Mouse (Mus musculus) lung, postnatal 14 days (tissue): ENCODE results near the gene Ralgapa2.

Experiments
- DNase-seq: peaks from one replicate; pipeline ENCODE4 v3.0.0; 2021

Gene Ralgapa2

DNA sequence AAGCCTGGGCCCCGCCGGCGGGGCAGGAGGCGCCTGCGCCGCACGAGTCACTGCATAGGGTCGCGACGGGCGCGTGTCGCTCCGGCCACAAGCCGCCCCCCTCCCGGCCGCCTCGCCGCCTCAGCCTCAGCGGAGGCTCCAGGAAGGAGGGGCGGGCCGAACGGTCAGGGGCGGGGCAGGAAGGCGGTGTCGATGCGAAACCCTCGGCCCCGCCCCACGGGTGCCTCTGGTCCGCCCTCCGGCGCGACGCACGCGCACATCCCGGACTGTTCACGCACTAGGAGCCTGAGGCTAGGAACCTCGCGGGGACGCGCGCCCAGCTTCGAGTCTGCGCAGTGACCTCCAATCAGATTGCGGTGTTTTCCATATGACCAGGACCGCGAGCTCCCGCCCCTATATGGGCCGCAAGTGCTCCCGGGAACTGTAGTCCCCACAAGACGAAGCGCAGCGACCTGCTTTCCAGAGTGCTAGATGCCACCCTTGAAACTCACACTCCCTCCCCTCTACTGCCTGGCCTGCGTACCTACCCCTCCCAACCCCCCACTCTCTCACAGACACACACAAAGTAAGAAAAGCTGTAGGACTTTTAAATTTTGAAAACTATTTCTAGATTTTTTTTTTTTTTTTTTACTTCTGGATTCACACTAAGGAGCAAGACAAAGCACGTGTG, at the start of gene Ralgapa2:
Gene Ralgapa2, minus strand, starts transcription at position 434 of the 670 bp plus-strand sequence.
- peak; percentile 99 for DNase-seq

DNA sequence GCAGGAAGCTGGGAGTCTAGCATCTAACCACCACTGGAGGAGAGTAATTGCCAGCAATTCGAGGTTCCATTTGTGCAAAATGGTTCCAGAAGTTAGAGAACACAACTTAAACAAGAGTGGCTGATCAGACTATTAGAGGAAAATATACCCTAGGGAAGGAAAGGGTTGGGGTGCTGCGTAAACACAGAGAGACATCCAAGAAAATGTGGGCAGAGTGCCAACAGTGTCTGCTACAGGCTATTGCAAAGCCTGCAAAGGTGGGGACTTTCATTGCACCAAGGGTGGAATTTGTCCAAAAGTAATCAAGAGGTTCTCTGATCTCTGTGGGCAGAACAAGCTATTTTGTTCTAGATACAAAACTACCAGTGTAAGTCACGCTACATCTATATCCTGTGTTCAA, 49.4 kb upstream of the Ralgapa2 start:
- peak; percentile 70 for DNase-seq

DNA sequence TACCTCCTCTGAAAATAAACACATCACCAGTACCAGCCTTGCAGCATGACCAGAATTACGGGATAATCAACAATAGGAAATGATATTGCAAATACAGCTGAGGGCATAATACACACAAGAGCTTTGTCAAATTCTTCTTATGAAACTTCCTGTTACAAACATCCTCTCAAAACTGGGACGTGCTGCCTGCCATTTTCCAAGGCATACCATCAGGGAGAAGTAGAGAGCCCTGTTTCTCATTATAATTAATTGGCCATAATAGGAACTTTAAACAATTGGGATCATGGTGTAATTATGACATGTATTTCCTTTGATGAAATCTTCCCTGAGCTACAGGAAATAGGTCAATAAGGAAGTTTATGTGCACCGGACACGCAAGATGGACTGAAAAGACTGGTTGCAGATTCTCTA, 48.5 kb upstream of the Ralgapa2 start:
- DNase-seq = no peak

GRCm38 (mm10) chr2:146556148-146556547, 44.0 kb upstream of the Ralgapa2 start:
- no peak for DNase-seq

DNA sequence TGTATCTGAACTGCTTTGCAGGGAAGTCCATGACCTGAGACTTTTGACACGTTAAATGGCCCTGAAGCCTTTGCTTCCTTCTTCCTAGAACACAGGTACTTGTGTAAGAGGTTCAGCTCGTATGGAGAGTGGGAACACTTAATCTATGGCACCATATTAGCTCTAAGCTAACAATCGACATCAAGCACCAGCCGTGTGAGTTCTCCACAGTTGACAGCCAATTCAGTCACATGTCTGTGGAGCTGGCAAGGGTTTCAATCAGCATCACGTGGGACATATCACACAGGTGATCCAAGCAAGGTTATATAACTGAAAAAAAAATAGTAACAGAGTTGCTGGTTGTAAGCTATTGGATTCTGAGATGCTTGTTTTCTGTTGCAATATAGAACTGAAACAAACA, 43.2 kb upstream of the Ralgapa2 start:
- DNase-seq = peak; percentile 27

- no peak for DNase-seq
Measured at GRCm38 (mm10) chr2:146553701-146554100, 41.6 kb upstream of the Ralgapa2 start.

GRCm38 (mm10) chr2:146551818-146552217, 39.7 kb upstream of the Ralgapa2 start:
- DNase-seq = no peak

DNA sequence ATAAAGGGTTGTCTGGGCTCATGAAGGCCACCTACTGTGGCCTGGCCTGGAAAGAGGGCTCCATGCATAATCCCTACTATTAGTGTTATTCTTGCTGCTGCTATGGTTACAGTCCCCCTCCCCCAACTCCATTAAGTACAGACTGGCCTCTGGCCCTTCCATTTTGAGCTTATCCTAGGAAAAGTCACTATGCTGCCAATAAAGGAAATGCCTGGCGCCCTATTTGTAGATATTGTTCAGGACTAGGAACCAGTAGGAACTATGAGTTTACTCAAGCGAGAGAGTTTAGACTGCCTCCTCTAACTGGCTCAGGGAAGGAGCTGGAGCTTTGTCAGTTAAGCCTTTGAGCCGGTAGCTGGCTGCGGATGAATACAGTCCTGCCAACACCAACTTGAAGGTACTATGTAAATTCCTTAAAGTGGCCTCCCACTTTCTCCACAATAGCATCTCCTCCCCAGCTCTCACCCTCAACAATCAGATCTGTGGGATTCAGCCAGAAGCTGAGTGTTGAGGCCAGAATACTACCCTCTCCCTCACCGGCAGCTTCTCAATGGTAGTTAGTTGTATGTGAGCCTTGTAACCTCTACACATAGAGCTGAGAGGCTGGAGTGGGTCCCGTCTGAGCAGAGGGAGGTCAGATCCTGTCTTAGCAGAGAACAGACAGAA, 37.1 kb upstream of the Ralgapa2 start:
- DNase-seq = peak; percentile 32

GRCm38 (mm10) chr2:146544155-146544814, 32.1 kb upstream of the Ralgapa2 start:
- DNase-seq = no peak

DNA sequence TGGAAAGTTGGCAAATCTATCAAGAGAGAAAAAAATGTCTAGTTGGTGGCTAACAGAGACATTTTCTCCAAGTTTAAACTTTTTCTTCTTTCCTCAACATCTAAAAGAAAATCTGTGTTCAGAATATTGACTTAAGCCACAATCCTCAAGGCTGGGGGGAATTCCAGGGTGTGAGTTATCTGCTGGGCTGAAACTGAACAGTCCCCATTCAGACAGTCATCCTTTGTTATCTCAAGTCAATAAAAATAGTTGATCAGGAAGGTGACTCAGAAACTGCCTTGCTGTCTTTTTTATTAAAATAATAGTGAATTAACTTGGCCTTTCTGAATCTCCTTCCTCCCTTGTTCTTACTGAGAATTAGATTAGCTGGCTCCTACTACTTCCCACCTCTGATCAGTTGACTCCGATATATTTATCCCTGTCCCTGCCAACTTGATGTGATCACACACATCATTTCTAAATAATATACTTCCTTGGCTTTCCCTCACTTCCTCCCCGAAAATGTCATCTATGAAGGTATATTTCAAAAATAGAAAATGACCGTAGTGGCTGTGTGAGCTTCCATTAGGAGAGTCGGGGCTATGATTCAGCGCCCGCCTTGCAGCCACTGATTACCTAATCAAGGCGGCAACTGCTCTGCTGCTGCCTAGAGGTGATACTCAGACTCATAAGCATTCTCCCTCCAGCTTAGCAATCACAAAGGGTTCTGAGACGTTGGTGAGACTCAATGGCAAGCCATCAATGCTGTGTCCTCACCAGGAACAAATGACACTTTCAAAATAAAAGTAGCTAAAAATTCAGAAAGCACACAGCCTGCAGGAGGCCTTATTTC, 21.2 kb upstream of the Ralgapa2 start:
- DNase-seq = no peak

DNA sequence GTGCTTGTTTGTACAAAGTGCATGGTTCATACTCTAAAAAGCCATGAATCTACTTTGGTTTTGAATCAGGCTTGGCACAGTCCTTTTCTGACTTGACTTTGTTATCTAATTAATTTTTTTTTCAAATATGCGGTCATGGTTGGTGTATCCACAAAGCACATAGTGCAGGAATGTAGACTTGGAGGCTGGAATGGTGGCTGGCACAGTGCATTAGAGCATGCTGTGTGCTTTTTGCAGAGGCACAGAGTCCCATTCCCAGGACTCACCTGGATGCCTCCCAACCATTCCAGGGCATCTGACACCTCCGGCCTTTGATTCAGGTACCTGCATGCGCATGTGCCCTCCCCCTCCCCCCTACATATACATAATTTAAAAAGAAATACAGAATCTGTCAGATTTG, 20.3 kb upstream of the Ralgapa2 start:
- DNase-seq = no peak

DNA sequence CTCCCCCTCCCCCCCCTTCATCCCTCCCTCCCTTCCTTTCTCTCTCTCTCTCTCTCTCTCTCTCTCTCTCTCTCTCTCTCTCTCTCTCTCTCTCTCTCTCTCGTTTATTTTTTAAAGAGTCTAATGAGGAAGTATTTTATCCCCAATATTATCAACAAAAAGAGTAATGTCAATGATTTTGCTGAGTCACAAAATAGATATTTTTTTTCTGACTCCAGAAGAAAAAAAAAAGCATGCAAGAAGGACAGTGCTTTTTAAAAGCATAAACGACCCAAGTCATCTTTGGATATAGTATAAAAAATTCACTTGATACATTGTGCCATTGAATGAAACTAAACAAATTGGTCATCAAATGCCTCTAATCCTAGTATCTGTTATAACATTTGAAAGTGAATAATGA, 13.3 kb upstream of the Ralgapa2 start:
- DNase-seq = no peak

GRCm38 (mm10) chr2:146524685-146525415, 12.7 kb upstream of the Ralgapa2 start:
- no peak for DNase-seq

GRCm38 (mm10) chr2:146516894-146517293, 4.8 kb upstream of the Ralgapa2 start:
- DNase-seq = no peak

DNA sequence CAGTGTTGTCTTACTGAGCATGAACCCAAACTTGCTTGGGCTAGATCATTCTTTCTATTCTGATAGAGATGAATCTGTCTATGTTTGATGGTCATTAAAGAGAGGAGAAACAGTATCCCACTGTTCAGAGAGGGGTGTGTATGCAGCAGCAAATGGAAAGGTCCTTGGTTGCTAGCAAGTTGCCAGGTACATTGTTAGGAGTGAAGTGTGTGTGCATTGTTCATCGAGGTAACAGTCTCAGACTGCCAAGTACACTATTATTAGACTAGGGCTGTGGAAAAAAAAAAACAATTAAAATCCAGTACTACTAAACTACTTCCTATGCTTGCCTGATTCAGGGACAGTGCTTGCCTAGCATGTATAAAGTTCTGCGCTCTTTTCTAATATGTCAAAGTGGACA, 2.9 kb upstream of the Ralgapa2 start:
- DNase-seq = no peak

GRCm38 (mm10) chr2:146512581-146512920, 407 bp upstream of the Ralgapa2 start:
- DNase-seq = no peak

GRCm38 (mm10) chr2:146511401-146511865, 711 bp downstream of the Ralgapa2 start:
- DNase-seq = peak; percentile 17

DNA sequence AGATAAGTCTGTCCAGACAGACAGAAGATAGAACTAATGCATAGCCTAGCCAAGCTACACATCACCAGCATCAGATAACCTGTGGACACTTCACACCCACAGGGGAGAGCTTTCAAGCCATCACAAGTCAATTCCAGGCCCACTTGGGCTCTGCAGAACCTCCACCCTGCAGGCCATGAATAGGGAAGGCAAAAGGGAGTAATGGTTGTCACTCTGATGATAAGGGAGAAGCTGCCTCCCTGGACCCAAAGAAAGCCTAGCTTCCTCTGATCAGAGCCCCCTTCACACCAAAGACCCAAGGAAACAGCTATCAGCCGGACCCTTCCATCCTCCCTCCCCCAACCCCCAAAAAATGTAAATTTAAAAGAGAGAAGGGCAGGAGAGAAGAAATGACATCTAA, 1.4 kb downstream of the Ralgapa2 start:
- no peak for DNase-seq

DNA sequence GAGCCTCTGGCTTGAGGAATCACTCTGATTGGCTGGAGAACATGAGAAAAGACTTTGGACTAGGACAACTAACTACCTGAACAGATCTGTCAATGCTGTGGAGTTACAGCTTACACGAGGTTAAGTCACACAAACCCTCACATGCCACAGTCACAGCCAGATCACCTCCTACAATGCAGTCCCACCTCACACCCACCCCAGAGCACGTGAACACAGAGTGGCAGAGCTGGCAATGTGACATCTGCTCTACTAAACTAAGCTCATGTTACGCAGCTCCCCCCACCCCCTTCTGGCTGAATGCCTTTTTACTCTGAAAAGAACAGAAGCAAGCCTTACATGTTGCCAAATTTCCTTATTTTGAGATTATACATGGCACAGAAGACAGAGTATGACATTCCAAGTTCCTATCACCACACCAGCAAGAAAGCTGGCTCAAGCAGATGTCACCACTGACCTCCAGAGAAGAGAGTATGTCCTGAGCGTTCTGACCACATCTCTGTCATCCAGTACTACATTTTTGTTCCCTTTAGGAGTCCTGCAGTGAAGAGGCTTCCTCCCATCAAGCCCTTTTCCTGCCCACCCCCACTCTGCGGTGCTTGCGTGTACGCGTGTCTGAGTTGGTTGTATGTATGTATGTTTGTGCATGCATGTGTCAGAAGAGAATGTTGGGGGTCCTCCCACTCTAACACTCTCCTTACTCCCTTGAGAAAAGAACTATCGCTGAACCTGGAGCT, 9.4 kb downstream of the Ralgapa2 start:
- DNase-seq = peak; percentile 41

- no peak for DNase-seq
Measured at GRCm38 (mm10) chr2:146500067-146500466, 12.1 kb downstream of the Ralgapa2 start.

DNA sequence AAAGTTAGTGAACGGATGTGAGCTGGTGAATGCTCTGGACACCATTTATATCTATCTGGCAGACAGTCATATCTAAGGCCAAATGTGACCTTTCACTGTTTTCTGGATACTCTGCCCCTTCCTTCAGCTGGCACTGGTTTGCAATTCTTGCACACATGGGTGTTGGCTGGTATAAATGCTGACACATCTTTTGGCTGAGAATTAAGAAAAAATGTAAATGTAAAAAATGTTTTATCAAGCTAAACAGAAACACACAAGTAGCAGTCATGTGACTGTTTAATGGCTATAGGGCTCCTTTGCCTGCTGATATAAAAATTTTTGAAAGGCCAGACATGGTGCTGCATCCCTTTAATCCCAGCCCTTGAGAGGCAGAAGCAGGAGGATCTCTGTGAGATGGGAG, 13.0 kb downstream of the Ralgapa2 start:
- no peak for DNase-seq

DNA sequence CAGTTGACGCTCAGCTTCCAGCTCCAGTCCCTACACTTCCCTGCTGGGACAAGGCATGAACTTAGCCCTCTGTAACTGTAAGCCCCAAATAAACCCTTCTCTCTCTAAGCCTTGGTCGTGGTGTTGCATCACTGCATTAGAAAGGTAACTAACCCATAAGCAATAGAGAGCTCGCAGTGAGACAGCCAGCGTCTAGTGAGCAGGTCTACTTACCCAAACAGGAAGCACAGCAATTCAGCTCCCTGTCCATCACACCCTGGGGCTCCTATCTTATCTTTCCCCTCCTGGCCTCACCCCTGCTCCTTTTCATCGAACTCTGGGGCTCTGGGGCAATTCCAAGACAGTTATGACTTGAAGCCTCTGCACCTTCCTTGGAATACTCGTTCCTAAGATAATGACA, 13.8 kb downstream of the Ralgapa2 start:
- DNase-seq = no peak
